Mouse (Mus musculus): ENCODE measurements around the gene Pacsin3. TPM values are rescaled to one million over a fixed set of nuclear protein-coding genes. Genes with fewer than 3 reads are reported as not detected.
A peak's percentile ranks its signal among the peaks of the same experiment; 100 is the strongest.

Gene Pacsin3
- total RNA-seq, 1 experiment from 2014 or later: 0.35 TPM

GRCm38 (mm10) chr2:91257126-91257980 lies 1.6 kb downstream of the Pacsin3 start:
- peak in 1 of 2 experiments; percentile 22; a peak in 2 of 4 replicates for ATAC-seq (replicated peaks in 1 of 2; ENCODE audit: insufficient read depth in 1 of 2, low FRiP score in 2 of 2, low TSS enrichment in 1 of 2, low read depth in 1 of 2, poor library complexity in 2 of 2, severe bottlenecking in 2 of 2)

- ATAC-seq (replicated peaks in 1 of 2; ENCODE audit: insufficient read depth in 1 of 2, low FRiP score in 2 of 2, low TSS enrichment in 1 of 2, low read depth in 1 of 2, poor library complexity in 2 of 2, severe bottlenecking in 2 of 2): no peak
Measured at GRCm38 (mm10) chr2:91258054-91258453, 2.3 kb downstream of the Pacsin3 start.

DNA sequence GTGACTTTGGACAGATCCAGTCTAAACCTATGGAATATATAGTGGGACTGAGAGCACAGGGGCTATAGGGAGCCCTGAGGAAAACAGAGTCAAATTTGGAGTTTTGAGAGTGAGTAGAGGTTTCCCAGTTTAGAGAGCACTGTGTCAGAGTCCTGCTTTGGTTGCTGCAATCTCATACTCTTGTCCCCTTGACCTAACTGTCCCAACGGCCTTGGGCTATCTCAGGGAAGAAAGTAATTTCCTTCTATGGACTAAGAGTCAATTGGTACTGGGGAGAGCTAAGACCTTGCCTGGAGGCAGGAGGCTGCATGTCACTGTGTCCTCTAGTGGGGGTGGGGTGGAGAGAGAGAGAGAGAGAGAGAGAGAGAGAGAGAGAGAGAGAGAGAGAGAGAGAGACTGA lies 3.1 kb downstream of the Pacsin3 start:
- ATAC-seq (replicated peaks in 1 of 2; ENCODE audit: insufficient read depth in 1 of 2, low FRiP score in 2 of 2, low TSS enrichment in 1 of 2, low read depth in 1 of 2, poor library complexity in 2 of 2, severe bottlenecking in 2 of 2): no peak

DNA sequence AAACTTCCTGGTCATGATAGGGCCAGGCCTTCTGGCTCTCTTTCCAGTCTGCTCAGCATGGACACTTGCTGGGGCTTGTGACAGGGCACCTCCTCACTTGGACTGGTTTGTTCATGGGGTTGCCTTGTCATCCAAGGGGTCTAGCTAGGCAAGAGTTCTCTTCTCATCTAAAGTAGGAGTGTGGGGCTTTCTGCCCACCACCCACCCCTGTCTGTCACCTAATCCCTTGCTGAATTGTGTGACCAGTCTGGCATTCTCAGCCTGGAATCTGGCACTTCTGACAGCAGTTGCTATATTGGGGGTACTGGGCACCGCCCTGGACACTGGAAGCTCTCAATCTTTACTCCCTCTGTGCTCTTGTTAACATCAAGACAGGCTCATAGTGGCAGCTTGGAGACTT lies 3.7 kb downstream of the Pacsin3 start:
- ATAC-seq (replicated peaks in 1 of 2; ENCODE audit: insufficient read depth in 1 of 2, low FRiP score in 2 of 2, low TSS enrichment in 1 of 2, low read depth in 1 of 2, poor library complexity in 2 of 2, severe bottlenecking in 2 of 2): no peak

DNA sequence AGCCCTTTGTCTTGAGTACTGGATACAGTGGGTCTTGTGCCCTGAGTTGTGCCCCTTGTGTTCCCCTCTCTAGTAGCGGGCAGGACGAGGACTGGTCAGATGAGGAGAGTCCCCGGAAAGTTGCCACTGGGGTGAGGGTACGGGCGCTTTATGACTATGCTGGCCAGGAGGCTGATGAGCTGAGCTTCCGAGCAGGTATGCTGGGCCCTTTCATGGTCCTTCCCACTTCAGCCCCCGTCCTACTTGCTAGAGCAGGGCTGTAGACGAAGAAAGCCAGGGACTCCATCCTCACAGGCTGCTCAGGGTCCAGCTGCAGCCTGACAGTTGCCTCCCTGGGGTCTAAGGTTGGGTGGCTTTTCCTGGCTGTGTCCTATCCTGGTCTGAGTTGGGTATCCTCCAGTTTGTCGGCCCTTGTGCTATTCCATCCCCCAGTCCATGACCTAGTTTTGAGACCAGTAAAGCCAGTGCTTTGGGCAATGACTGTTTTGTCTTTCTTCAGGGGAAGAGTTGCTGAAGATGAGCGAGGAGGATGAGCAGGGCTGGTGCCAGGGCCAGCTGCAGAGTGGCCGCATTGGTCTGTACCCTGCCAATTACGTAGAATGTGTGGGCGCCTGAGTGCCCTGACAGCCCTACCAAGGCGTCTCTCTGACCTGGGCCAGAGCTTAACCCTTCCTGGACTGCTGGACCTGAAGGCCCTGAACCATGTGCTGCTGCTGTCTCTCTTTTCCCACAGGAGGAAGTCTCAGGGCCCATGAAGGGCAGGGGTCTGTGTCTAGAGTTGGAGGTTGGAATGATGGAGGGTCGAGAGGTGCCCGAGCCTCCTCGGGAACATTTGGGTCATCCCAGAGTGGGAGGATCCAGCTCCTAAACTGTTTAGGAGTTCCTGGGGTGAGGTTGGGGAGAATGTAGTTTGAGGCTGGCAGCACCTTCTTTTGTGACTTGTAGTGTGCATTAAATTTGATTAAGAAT lies 8.2 kb downstream of the Pacsin3 start:
- ATAC-seq (replicated peaks in 1 of 2; ENCODE audit: insufficient read depth in 1 of 2, low FRiP score in 2 of 2, low TSS enrichment in 1 of 2, low read depth in 1 of 2, poor library complexity in 2 of 2, severe bottlenecking in 2 of 2): no peak

DNA sequence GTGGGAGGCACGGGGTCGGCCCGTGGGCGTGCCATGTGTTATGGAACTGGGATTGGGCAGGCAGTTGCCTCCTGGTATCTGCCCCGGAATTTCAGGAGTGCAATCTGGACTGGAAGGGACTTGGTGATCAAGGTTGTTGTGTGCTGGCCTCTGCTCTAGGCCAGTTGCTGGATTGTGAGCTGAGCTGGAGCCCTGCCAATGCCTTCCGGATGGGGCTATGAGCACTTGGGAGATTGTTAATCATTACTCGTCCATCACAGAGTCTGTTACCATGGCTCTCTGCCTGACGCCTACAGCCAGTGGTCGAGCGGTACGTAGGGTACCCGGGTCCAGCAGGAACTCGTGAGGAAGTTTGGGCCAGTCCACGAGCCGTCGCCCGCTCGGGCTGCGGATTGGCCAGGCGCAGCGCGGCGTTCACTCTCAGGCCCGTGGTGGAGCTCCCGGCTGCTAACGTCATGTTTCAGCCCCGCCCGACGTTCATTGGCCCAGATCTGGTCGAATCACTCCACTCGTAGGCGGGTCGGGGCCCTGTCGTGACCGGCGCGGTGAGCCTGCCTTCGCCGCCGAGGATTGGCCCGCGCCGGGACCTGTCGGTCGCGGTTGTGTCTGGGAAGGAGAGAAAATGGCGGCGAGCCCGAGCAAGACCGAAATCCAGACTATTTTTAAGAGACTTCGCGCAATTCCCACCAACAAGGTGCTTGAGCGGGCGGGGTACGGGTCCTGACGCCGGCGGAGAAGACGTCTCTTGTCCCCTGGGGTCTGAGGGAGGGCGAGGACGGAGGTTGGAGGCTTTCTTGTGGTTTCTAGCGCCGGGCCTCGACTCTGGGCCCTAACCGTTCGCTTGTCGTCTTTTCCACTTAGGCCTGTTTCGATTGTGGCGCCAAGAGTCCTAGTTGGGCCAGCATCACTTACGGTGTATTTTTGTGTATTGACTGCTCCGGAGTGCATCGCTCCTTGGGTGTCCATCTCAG lies 9.2 kb downstream of the Pacsin3 start, which contains the start of gene Arfgap2:
Gene Arfgap2, plus strand, starts transcription at position 264 of the 971 bp plus-strand sequence.
- peak; percentile 99 for ATAC-seq (replicated peaks in 1 of 2; ENCODE audit: insufficient read depth in 1 of 2, low FRiP score in 2 of 2, low TSS enrichment in 1 of 2, low read depth in 1 of 2, poor library complexity in 2 of 2, severe bottlenecking in 2 of 2)

- ATAC-seq (replicated peaks in 1 of 2; ENCODE audit: insufficient read depth in 1 of 2, low FRiP score in 2 of 2, low TSS enrichment in 1 of 2, low read depth in 1 of 2, poor library complexity in 2 of 2, severe bottlenecking in 2 of 2): no peak
Measured at GRCm38 (mm10) chr2:91268042-91268441, 12.3 kb downstream of the Pacsin3 start.

DNA sequence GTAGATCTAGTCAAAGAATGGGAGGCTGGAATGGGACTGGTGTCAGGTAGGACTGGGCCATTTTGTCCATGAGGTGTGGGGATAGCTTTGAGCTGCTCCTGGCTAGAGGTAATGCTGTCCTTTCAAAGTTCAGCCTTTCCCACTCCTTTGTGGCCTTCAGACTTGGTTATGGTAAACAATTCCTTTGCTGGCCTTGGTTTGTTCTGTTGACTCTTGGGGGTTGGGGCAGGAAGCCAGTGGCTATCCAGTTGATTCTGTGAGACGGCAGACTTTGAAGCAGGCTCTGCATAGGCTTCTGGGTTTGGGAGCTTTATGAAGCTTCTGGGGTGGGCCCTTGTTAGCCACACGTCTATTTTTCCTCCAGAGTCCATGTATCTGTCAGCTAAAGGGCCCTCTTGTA lies 13.0 kb downstream of the Pacsin3 start:
- no peak for ATAC-seq (replicated peaks in 1 of 2; ENCODE audit: insufficient read depth in 1 of 2, low FRiP score in 2 of 2, low TSS enrichment in 1 of 2, low read depth in 1 of 2, poor library complexity in 2 of 2, severe bottlenecking in 2 of 2)

DNA sequence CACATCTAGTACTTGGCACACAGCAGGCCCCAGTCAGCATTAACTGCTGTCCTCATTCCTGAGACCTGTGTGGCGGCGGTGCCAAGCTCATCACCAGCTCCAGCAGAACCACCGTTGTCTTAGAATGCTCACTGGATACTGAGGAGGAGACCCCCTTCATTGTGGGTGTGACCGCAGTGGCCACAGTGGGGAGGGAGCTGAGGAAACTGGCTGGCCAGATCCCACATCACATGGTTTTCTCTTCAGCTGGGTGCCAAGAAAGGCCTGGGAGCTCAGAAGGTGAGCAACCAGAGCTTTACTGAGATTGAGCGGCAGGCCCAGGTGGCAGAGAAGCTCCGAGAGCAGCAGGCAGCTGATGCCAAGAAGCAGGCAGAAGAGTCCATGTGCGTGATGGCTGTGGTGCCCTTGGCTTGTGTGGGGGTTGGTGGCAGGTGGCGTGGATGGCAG lies 14.0 kb downstream of the Pacsin3 start:
- ATAC-seq (replicated peaks in 1 of 2; ENCODE audit: insufficient read depth in 1 of 2, low FRiP score in 2 of 2, low TSS enrichment in 1 of 2, low read depth in 1 of 2, poor library complexity in 2 of 2, severe bottlenecking in 2 of 2): no peak

DNA sequence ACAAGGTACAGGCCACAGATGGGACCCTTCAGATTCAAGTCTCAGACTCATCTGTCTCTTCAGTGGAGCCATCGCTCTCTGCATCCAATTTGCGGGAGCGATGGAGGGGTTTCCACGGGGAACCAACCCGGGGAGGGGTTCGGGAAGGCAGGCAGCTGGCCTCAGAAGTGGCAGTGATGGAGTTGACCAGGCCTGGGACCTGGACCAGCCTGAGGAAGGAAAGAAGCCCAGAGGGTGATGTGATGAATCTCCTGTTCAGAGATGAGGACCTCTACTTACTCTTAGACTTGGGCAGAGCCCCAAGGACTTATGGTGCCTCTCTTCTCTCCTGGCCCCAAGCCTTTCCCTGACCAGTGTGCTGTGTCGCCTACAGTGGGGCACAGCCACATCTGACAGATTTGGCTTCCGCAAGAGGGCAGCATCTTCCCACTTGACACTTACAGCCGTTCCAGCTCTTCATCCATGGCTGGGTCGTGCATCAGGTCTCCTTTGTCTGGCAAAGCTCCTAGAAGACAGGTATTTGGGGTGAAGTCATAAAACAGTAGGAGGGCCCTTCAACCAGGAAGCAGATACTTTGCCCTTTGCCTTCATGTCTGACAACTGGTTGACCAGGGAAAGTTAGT lies 23.1 kb downstream of the Pacsin3 start:
- no peak for ATAC-seq (replicated peaks in 1 of 2; ENCODE audit: insufficient read depth in 1 of 2, low FRiP score in 2 of 2, low TSS enrichment in 1 of 2, low read depth in 1 of 2, poor library complexity in 2 of 2, severe bottlenecking in 2 of 2)

GRCm38 (mm10) chr2:91279372-91279755 lies 23.6 kb downstream of the Pacsin3 start:
- no peak for ATAC-seq (replicated peaks in 1 of 2; ENCODE audit: insufficient read depth in 1 of 2, low FRiP score in 2 of 2, low TSS enrichment in 1 of 2, low read depth in 1 of 2, poor library complexity in 2 of 2, severe bottlenecking in 2 of 2)

- no peak for ATAC-seq (replicated peaks in 1 of 2; ENCODE audit: insufficient read depth in 1 of 2, low FRiP score in 2 of 2, low TSS enrichment in 1 of 2, low read depth in 1 of 2, poor library complexity in 2 of 2, severe bottlenecking in 2 of 2)
Measured at GRCm38 (mm10) chr2:91281366-91281765, 25.6 kb downstream of the Pacsin3 start.

DNA sequence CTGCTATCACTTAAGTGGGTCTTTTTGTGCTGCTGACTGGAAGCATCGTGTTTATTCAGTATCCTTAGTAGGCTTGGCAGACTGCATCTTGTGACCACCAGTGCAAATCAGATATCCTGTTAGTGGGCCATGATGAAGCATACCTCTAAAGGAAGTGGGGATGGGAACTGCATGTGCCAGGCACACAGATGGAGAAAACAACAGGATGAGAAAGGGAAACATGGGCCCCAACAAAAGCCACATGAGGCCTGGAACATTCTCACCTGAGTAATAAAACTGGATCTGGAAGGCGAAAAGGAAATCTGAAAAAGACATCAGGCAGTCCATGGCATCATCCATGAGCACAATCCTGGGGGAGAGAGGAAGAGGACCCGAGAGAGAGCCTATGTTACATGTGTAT lies 28.2 kb downstream of the Pacsin3 start:
- ATAC-seq (replicated peaks in 1 of 2; ENCODE audit: insufficient read depth in 1 of 2, low FRiP score in 2 of 2, low TSS enrichment in 1 of 2, low read depth in 1 of 2, poor library complexity in 2 of 2, severe bottlenecking in 2 of 2): no peak; a peak in 1 of 4 replicates

GRCm38 (mm10) chr2:91284375-91285199 lies 28.8 kb downstream of the Pacsin3 start:
- ATAC-seq (replicated peaks in 1 of 2; ENCODE audit: insufficient read depth in 1 of 2, low FRiP score in 2 of 2, low TSS enrichment in 1 of 2, low read depth in 1 of 2, poor library complexity in 2 of 2, severe bottlenecking in 2 of 2): peak; percentile 52 to 70; a peak in 3 of 4 replicates

DNA sequence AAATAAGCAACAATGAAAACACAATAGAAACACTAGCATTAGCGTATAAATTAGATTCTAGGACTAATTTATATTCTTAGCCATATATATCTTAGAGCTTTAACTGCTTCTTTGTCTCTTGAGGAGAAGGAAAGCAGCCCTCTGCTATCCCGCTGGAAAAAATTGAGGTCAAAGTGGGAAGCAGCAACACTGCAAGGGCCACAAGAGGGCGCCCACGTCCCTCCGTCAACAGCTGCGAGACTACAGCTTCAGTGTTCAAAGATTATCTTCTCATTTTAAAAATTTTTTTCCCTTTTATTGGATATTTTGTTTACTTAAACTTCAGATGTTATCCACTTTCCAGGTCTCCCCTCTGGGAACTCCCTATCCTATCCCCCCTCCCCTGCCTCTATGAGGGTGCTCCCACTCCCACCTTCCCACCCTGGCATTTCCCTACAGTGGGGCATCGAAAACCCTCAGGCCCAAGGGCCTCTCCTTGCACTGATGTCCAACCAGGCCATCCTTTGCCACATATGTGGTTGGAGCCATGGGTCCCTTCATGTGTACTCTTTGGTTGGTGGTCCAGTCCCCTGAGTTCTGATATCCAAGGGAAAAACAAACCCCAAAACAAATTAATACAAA lies 30.2 kb downstream of the Pacsin3 start:
- no peak for ATAC-seq (replicated peaks in 1 of 2; ENCODE audit: insufficient read depth in 1 of 2, low FRiP score in 2 of 2, low TSS enrichment in 1 of 2, low read depth in 1 of 2, poor library complexity in 2 of 2, severe bottlenecking in 2 of 2)
